Mouse (Mus musculus) forebrain, embryonic 15.5 days (tissue): ENCODE results near the gene Kiss1. TPM values are rescaled to one million over a fixed set of nuclear protein-coding genes. Genes with fewer than 3 reads are reported as not detected.
A peak's percentile ranks its signal among the peaks of the same experiment; 100 is the strongest.

Experiments used
- ATAC-seq: fragments of 200-750 bp; cut with Nextera tagmentation; replicated peaks from 2 replicates; pipeline ENCODE4 v1.8.0; 2017; ENCODE audit warnings: mild to moderate bottlenecking, moderate TSS enrichment, moderate library complexity
- H3K27ac ChIP-seq: fragments of 300-500 bp; sonication (generic); replicated peaks from 2 replicates; pipeline ENCODE4 v1.5.1; 2015; ENCODE audit warnings: mild to moderate bottlenecking, inconsistent platforms
- H3K27me3 ChIP-seq: fragments of 300-500 bp; sonication (generic); 2 replicates; pipeline ENCODE4 v1.6.1; 2015; ENCODE audit warnings: inconsistent platforms
- H3K36me3 ChIP-seq: fragments of 300-500 bp; sonication (generic); 2 replicates; pipeline ENCODE4 v1.6.1; 2015; ENCODE audit warnings: mild to moderate bottlenecking, inconsistent platforms
- H3K4me1 ChIP-seq: fragments of 300-500 bp; sonication (generic); 2 replicates; pipeline ENCODE4 v1.6.1; 2015; ENCODE audit warnings: inconsistent platforms
- H3K4me2 ChIP-seq: fragments of 300-500 bp; sonication (generic); replicated peaks from 2 replicates; pipeline ENCODE4 v1.6.1; 2015; ENCODE audit warnings: mild to moderate bottlenecking, inconsistent platforms
- H3K4me3 ChIP-seq: fragments of 300-500 bp; sonication (generic); 2 replicates; pipeline ENCODE4 v1.5.1; 2015; ENCODE audit warnings: mild to moderate bottlenecking, inconsistent platforms
- H3K9ac ChIP-seq: fragments of 300-500 bp; sonication (generic); replicated peaks from 2 replicates; pipeline ENCODE4 v1.6.1; 2015; ENCODE audit warnings: mild to moderate bottlenecking, inconsistent platforms
- H3K9me3 ChIP-seq: fragments of 300-500 bp; sonication (generic); 2 replicates; pipeline ENCODE4 v1.6.1; 2016; ENCODE audit warnings: inconsistent platforms
- WGBS: fragments of 180-500 bp; shearing (Covaris S2); methylation state at CpG from one replicate; pipeline ENCODE4 v1.1.7; 2015; ENCODE audit warnings: mixed read lengths; 5-methylcytosine and 5-hydroxymethylcytosine counted together
- polyA plus RNA-seq: library from polyadenylated mRNA; unstranded; fragments of >200 nt; fragmentation: Nextera tagmentation; extraction: Ambion mirVana; gene quantifications from 2 replicates; pipeline ENCODE4 v1.2.1, GENCODE M21; 2015

Kiss1 gene
- not detected in 2 replicates for polyA plus RNA-seq

- WGBS = 67% methylated on average over 13 of the region's 13 CpGs
- Histone ChIP-seq H3K27ac (no peak within 1 kb of the TSS), H3K4me1 (no peaks in the 10 kb centered on the region), H3K4me2 (no peak within 1 kb of the TSS), H3K27me3 (no peaks in the 10 kb centered on the region), H3K36me3 (no peaks in the 10 kb centered on the region), H3K9me3 (no peaks in the 10 kb centered on the region), H3K9ac (no peak within 1 kb of the TSS), H3K4me3 (no peak within 1 kb of the TSS)
- ATAC-seq = 0 out of 2 replicates have a peak, but pooled peaks have one; percentile 43
Observed at GRCm38 (mm10) chr1:133321267-133321925, at the start of gene Kiss1. Gene Kiss1, plus strand, starts transcription at chr1:133321875.

- Histone ChIP-seq H3K9ac (no peak overlapping the region), H3K27me3 (no peaks in the 10 kb centered on the region), H3K36me3 (peaks cover 19% of the 10 kb centered on the region), H3K4me3 (no peak overlapping the region), H3K4me2 (no peak overlapping the region), H3K4me1 (no peaks in the 10 kb centered on the region), H3K9me3 (no peaks in the 10 kb centered on the region), H3K27ac (no peak overlapping the region)
- no peak for ATAC-seq
- 89% methylated on average over 19 of the region's 19 CpGs for WGBS
Observed at GRCm38 (mm10) chr1:133274163-133274562, 47.5 kb upstream of the Kiss1 start.

DNA sequence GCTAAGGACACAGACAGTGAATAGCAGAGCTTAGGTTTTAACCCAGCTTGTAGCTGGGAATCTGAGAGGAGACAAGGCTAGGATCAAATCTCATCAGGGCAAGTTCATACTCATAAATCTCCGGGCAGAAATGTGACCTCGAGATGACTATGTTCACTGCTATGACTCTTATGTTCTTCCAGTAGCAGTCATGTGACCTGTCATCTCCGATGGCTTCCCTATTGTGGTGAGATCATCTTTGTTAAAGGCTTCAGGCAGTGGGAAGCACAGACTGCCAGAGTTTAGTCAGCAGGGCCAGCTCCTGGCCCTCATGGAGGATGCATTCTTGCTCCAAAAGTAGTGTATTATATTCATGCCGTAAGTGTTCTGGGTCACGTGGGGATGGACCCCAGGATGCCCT is 44.7 kb upstream of the Kiss1 start:
- H3K27ac ChIP-seq = no peak overlapping the region
- no peak for ATAC-seq
- 76% methylated on average over 5 of the region's 5 CpGs for WGBS
- H3K9me3 ChIP-seq = no peaks in the 10 kb centered on the region
- no peaks in the 10 kb centered on the region for H3K27me3 ChIP-seq
- no peak overlapping the region for H3K9ac ChIP-seq
- H3K36me3 ChIP-seq = peaks cover 15% of the 10 kb centered on the region; the same call in 1 of the 2 replicates
- H3K4me1 ChIP-seq = 0 out of 2 replicates have a peak, but pooled peaks cover 6% of the 10 kb centered on the region
- H3K4me2 ChIP-seq = no peak overlapping the region
- H3K4me3 ChIP-seq = no peak overlapping the region

DNA sequence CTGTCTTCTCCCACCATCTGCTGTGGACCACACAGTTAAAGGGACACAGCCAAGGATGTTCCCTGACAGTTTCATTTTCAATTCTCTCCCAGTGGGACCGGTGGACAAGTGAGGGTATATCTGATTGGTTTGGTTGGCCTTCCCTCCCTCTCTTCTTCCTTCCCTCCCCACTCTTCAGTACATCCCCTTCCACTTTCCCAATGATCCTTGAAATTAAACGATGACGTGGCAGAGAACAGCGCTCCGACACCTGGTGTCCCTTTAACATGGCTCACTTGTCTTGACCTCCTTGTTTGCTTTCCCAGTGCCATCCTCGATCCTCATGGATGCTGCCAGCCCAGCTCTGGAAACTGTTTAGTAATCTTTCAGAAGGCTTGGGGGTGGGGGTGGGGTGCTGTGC is 43.1 kb upstream of the Kiss1 start:
- peaks cover 10% of the 10 kb centered on the region; the same call in 1 of the 2 replicates for H3K36me3 ChIP-seq
- ATAC-seq = no peak
- no peak overlapping the region for H3K27ac ChIP-seq
- H3K4me3 ChIP-seq = no peak overlapping the region
- no peak overlapping the region for H3K4me2 ChIP-seq
- H3K4me1 ChIP-seq = 0 out of 2 replicates have a peak, but pooled peaks cover 6% of the 10 kb centered on the region
- no peaks in the 10 kb centered on the region for H3K9me3 ChIP-seq
- WGBS = 91% methylated on average over 6 of the region's 6 CpGs
- no peaks in the 10 kb centered on the region for H3K27me3 ChIP-seq
- no peak overlapping the region for H3K9ac ChIP-seq

- no peak for ATAC-seq
- Histone ChIP-seq H3K4me3 (no peak overlapping the region), H3K4me1 (0 out of 2 replicates have a peak, but pooled peaks cover 6% of the 10 kb centered on the region), H3K4me2 (no peak overlapping the region), H3K36me3 (peaks cover 9% of the 10 kb centered on the region; the same call in 1 of the 2 replicates), H3K27me3 (no peaks in the 10 kb centered on the region), H3K9ac (no peak overlapping the region), H3K27ac (no peak overlapping the region), H3K9me3 (no peaks in the 10 kb centered on the region)
- 85% methylated on average over 13 of the region's 15 CpGs for WGBS
Observed at GRCm38 (mm10) chr1:133278946-133279631, 42.6 kb upstream of the Kiss1 start.

- H3K27ac ChIP-seq = no peak overlapping the region
- H3K4me2 ChIP-seq = no peak overlapping the region
- 0 out of 2 replicates have a peak, but pooled peaks cover 6% of the 10 kb centered on the region for H3K4me1 ChIP-seq
- H3K36me3 ChIP-seq = peaks cover 5% of the 10 kb centered on the region; the same call in 1 of the 2 replicates
- H3K9me3 ChIP-seq = no peaks in the 10 kb centered on the region
- WGBS = 72% methylated on average over 11 of the region's 11 CpGs
- no peaks in the 10 kb centered on the region for H3K27me3 ChIP-seq
- H3K4me3 ChIP-seq = no peak overlapping the region
- ATAC-seq = no peak
- H3K9ac ChIP-seq = no peak overlapping the region
Observed at GRCm38 (mm10) chr1:133279632-133280093, 42.0 kb upstream of the Kiss1 start.

DNA sequence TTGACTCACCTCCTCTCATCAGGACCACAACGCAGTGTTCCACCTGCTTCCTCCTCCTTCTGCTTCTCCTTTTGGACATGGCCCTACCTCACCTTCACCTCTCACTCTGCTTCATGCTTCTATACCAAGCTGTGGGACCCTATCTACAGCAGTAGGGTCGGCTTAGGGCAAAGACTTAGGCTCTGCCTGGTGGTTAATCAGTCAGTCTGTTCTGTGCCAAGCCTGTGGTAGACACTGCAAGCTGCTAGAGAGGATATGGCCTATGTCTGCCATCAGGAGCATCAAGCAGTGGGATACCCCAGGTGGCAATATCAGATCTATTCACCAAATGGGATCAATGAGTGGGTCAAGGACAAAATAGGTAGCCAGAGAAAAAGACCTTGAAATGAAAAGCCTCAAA is 41.1 kb upstream of the Kiss1 start:
- H3K36me3 ChIP-seq = peaks cover 8% of the 10 kb centered on the region; the same call in 1 of the 2 replicates
- no peak overlapping the region for H3K27ac ChIP-seq
- H3K4me2 ChIP-seq = no peak overlapping the region
- WGBS = 93% methylated on average over 2 of the region's 2 CpGs
- no peaks in the 10 kb centered on the region for H3K27me3 ChIP-seq
- H3K4me3 ChIP-seq = no peak overlapping the region
- ATAC-seq = no peak
- H3K9ac ChIP-seq = no peak overlapping the region
- H3K9me3 ChIP-seq = no peaks in the 10 kb centered on the region
- H3K4me1 ChIP-seq = 0 out of 2 replicates have a peak, but pooled peaks cover 6% of the 10 kb centered on the region

DNA sequence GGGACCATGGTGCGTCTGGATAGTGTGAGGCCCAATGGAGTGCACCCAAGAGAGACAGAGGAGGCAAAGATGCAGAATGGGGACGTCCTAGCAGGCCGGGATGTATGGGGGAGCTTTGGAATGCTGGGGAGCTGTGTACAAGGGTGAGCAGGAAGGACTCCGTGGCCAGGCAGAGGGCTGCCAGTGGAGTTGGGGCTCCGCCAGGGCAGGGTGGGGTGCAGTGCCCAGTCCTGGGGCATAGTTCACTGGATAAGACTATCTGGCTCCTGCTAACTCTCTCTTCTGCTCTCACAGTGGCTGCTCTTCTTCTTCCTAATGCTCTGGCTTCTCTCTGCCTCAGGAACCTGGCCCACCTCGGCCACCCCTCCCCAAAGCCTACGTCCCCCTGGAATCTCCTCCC is 35.8 kb upstream of the Kiss1 start:
- Histone ChIP-seq H3K4me2 (no peak overlapping the region), H3K4me3 (no peak overlapping the region)
- WGBS = 90% methylated on average over 7 of the region's 7 CpGs

GRCm38 (mm10) chr1:133287051-133287450 is 34.6 kb upstream of the Kiss1 start:
- H3K36me3 ChIP-seq = peaks cover 18% of the 10 kb centered on the region; the same call in 1 of the 2 replicates

More for the DNA sequence above, 35.8 kb upstream of the Kiss1 start:
- H3K9me3 ChIP-seq = no peaks in the 10 kb centered on the region
- H3K36me3 ChIP-seq = peaks cover 18% of the 10 kb centered on the region; the same call in 1 of the 2 replicates
- ATAC-seq = no peak
- no peak overlapping the region for H3K9ac ChIP-seq
- no peaks in the 10 kb centered on the region for H3K4me1 ChIP-seq
- no peaks in the 10 kb centered on the region for H3K27me3 ChIP-seq
- H3K27ac ChIP-seq = no peak overlapping the region

GRCm38 (mm10) chr1:133287880-133288279 is 33.8 kb upstream of the Kiss1 start:
- no peak overlapping the region for H3K4me2 ChIP-seq
- H3K4me3 ChIP-seq = no peak overlapping the region
- H3K9ac ChIP-seq = no peak overlapping the region
- WGBS = 95% methylated on average over 12 of the region's 12 CpGs
- H3K27ac ChIP-seq = no peak overlapping the region
- no peaks in the 10 kb centered on the region for H3K4me1 ChIP-seq
- H3K36me3 ChIP-seq = peaks cover 23% of the 10 kb centered on the region; the same call in 1 of the 2 replicates
- H3K27me3 ChIP-seq = no peaks in the 10 kb centered on the region
- H3K9me3 ChIP-seq = no peaks in the 10 kb centered on the region
- ATAC-seq = no peak

More at GRCm38 (mm10) chr1:133287051-133287450, 34.6 kb upstream of the Kiss1 start:
- ATAC-seq = no peak
- H3K4me3 ChIP-seq = no peak overlapping the region
- H3K27ac ChIP-seq = no peak overlapping the region
- no peak overlapping the region for H3K9ac ChIP-seq
- no peaks in the 10 kb centered on the region for H3K27me3 ChIP-seq
- no peaks in the 10 kb centered on the region for H3K9me3 ChIP-seq
- H3K4me2 ChIP-seq = no peak overlapping the region
- 94% methylated on average over 4 of the region's 4 CpGs for WGBS
- no peaks in the 10 kb centered on the region for H3K4me1 ChIP-seq

GRCm38 (mm10) chr1:133291888-133292287 is 29.8 kb upstream of the Kiss1 start:
- Histone ChIP-seq H3K4me3 (no peak overlapping the region), H3K9me3 (no peaks in the 10 kb centered on the region), H3K27me3 (no peaks in the 10 kb centered on the region), H3K4me1 (no peaks in the 10 kb centered on the region), H3K27ac (no peak overlapping the region), H3K36me3 (peaks cover 16% of the 10 kb centered on the region; the same call in 1 of the 2 replicates), H3K9ac (no peak overlapping the region), H3K4me2 (no peak overlapping the region)
- ATAC-seq = no peak
- 94% methylated on average over 6 of the region's 6 CpGs for WGBS

DNA sequence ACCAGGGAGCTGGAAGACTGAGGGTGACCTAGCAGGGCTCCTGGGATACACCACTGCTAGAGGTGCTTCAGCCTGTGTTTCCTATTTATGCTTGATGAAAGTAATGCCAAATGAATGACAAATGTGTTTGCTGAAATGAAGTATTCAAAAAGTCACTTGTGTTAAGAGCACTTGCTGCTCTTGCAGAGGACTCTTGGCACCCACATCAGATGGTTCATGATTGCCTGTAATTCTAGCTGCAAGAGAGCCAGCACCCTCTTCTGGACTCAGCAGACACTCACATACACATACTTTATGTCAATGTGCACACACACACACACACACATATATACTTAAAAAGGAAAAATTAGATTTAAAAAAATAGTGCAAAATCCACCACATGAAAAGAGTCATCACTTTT is 29.1 kb upstream of the Kiss1 start:
- H3K9me3 ChIP-seq = no peaks in the 10 kb centered on the region
- H3K4me3 ChIP-seq = no peak overlapping the region
- no peak overlapping the region for H3K27ac ChIP-seq
- no peak overlapping the region for H3K9ac ChIP-seq
- H3K36me3 ChIP-seq = peaks cover 22% of the 10 kb centered on the region; the same call in 1 of the 2 replicates
- no peaks in the 10 kb centered on the region for H3K4me1 ChIP-seq
- no peak for ATAC-seq
- no peak overlapping the region for H3K4me2 ChIP-seq
- H3K27me3 ChIP-seq = no peaks in the 10 kb centered on the region
